Mouse (Mus musculus) CH12.LX (cell line): ENCODE measurements around the gene Igsf10. TPM values are rescaled to one million over a fixed set of nuclear protein-coding genes. Genes with fewer than 3 reads are reported as not detected.

Experiments
- DNase-seq: peaks from one replicate; pipeline ENCODE4 v3.0.0-alpha.2; 2013; ENCODE audit errors: extremely low read depth
- H3K27ac ChIP-seq: 2 replicates; pipeline ENCODE4 v1.5.1; 2012; ENCODE audit warnings: low read depth, mild to moderate bottlenecking, control low read depth, moderate library complexity; ENCODE audit not compliant: insufficient read depth
- H3K27me3 ChIP-seq: replicated peaks from 2 replicates; pipeline ENCODE3; 2012; ENCODE audit warnings: inconsistent platforms
- H3K36me3 ChIP-seq, 2 experiments: replicated peaks in 1 of 2; 2 replicates each; pipeline versions ENCODE3 to v1.6.1; 2012; ENCODE audit warnings: inconsistent platforms in 1 of 2, low read length in 1 of 2, mild to moderate bottlenecking in 1 of 2, mixed read lengths in 1 of 2, moderate library complexity in 1 of 2; ENCODE audit not compliant: control insufficient read depth in 1 of 2, insufficient read depth in 1 of 2
- H3K4me1 ChIP-seq, 2 experiments: 2 replicates each; pipeline ENCODE4 v1.6.1; 2012; ENCODE audit warnings: inconsistent platforms in 1 of 2, moderate library complexity in 1 of 2; ENCODE audit not compliant: insufficient read depth in 2 of 2, control insufficient read depth in 1 of 2
- H3K4me2 ChIP-seq: 2 replicates; pipeline ENCODE4 v1.6.1; 2012; ENCODE audit warnings: low read depth, mild to moderate bottlenecking, control low read depth; ENCODE audit not compliant: poor library complexity, insufficient read depth, severe bottlenecking
- H3K4me3 ChIP-seq, 3 experiments: fragments of 150-350 bp in 1 of 3; sonication (generic) in 1 of 3; replicated peaks in 1 of 3; 2 replicates each; pipeline versions ENCODE3 to v1.5.1; 2011 to 2012; ENCODE audit warnings: low read depth in 2 of 3, low read length in 2 of 3, mild to moderate bottlenecking in 2 of 3, moderate library complexity in 2 of 3, control low read depth in 1 of 3, improper control_type of control experiment in 1 of 3, inconsistent platforms in 1 of 3, mixed read lengths in 1 of 3; ENCODE audit not compliant: poor library complexity in 1 of 3
- H3K79me2 ChIP-seq: replicated peaks from 2 replicates; pipeline ENCODE4 v1.6.1; 2012; ENCODE audit warnings: mild to moderate bottlenecking, moderate library complexity; ENCODE audit not compliant: control insufficient read depth, poor library complexity, insufficient read depth, severe bottlenecking; ENCODE audit errors: extremely low read depth
- H3K9ac ChIP-seq: 2 replicates; pipeline ENCODE4 v1.6.1; 2012; ENCODE audit warnings: low read depth, mild to moderate bottlenecking, control low read depth, moderate library complexity; ENCODE audit not compliant: insufficient read depth
- H3K9me3 ChIP-seq: replicated peaks from 2 replicates; pipeline ENCODE3; 2012; ENCODE audit warnings: low read length, inconsistent platforms, mixed read lengths
- BHLHE40 ChIP-seq: IDR thresholded peaks from 2 replicates; pipeline ENCODE4 v1.6.1; 2011; ENCODE audit warnings: mild to moderate bottlenecking, low read depth, low read length, improper control_type of control experiment
- CHD2 ChIP-seq: IDR thresholded peaks from 2 replicates; pipeline ENCODE4 v1.6.1; 2011; ENCODE audit warnings: low read length, improper control_type of control experiment
- CTCF ChIP-seq, 2 experiments: IDR thresholded peaks in 1 of 2; conservative IDR thresholded peaks in 1 of 2; 2 replicates each; pipeline ENCODE4 v1.5.1; 2011 to 2012; ENCODE audit warnings: low read depth in 2 of 2, low read length in 2 of 2, improper control_type of control experiment in 1 of 2, inconsistent platforms in 1 of 2, mild to moderate bottlenecking in 1 of 2, moderate library complexity in 1 of 2
- E2F4 ChIP-seq: IDR thresholded peaks from 2 replicates; pipeline ENCODE4 v1.6.1; 2011; ENCODE audit warnings: low read depth, low read length, improper control_type of control experiment; ENCODE audit not compliant: insufficient replicate concordance
- ELF1 ChIP-seq: IDR thresholded peaks from 2 replicates; pipeline ENCODE4 v1.6.1; 2014; ENCODE audit warnings: low read depth, mild to moderate bottlenecking, inconsistent platforms, low read length, improper control_type of control experiment
- EP300 ChIP-seq: IDR thresholded peaks from 2 replicates; pipeline ENCODE4 v1.6.1; 2011; ENCODE audit warnings: low read length, improper control_type of control experiment
- JUN ChIP-seq: IDR thresholded peaks from 2 replicates; pipeline ENCODE4 v1.6.1; 2011; ENCODE audit warnings: low read depth, mild to moderate bottlenecking, low read length, improper control_type of control experiment, moderate library complexity; ENCODE audit not compliant: insufficient read depth
- MAX ChIP-seq: IDR thresholded peaks from 2 replicates; pipeline ENCODE4 v1.6.1; 2011; ENCODE audit warnings: low read length, improper control_type of control experiment
- MAZ ChIP-seq: IDR thresholded peaks from 2 replicates; pipeline ENCODE4 v1.6.1; 2012; ENCODE audit warnings: low read depth, mild to moderate bottlenecking, inconsistent platforms, low read length, improper control_type of control experiment, moderate library complexity
- MEF2A ChIP-seq: IDR thresholded peaks from 2 replicates; pipeline ENCODE4 v1.6.1; 2014; ENCODE audit warnings: low read depth, mild to moderate bottlenecking, inconsistent platforms, low read length, improper control_type of control experiment, borderline replicate concordance
- MXI1 ChIP-seq: IDR thresholded peaks from 2 replicates; pipeline ENCODE4 v1.6.1; 2011; ENCODE audit warnings: mild to moderate bottlenecking, low read depth, low read length, improper control_type of control experiment
- MYC ChIP-seq: IDR thresholded peaks from 2 replicates; pipeline ENCODE4 v1.6.1; 2011; ENCODE audit warnings: low read depth, mild to moderate bottlenecking, improper control_type of control experiment, low read length
- NELFE ChIP-seq: IDR thresholded peaks from 2 replicates; pipeline ENCODE4 v1.6.1; 2011; ENCODE audit warnings: low read depth, low read length, improper control_type of control experiment
- PAX5 ChIP-seq: IDR thresholded peaks from 2 replicates; pipeline ENCODE4 v1.6.1; 2012; ENCODE audit warnings: low read length, inconsistent platforms, mixed read lengths
- POLR2A ChIP-seq: IDR thresholded peaks from 2 replicates; pipeline ENCODE4 v1.6.1; 2011; ENCODE audit warnings: low read depth, mild to moderate bottlenecking, improper control_type of control experiment, low read length
- RAD21 ChIP-seq: IDR thresholded peaks from 2 replicates; pipeline ENCODE4 v1.6.1; 2011; ENCODE audit warnings: low read depth, mild to moderate bottlenecking, low read length, improper control_type of control experiment, moderate library complexity
- RCOR1 ChIP-seq: conservative IDR thresholded peaks from 2 replicates; pipeline ENCODE4 v1.6.1; 2012; ENCODE audit warnings: low read depth, mild to moderate bottlenecking, inconsistent platforms, low read length, improper control_type of control experiment
- SMC3 ChIP-seq: IDR thresholded peaks from 2 replicates; pipeline ENCODE4 v1.6.1; 2011; ENCODE audit warnings: low read depth, low read length, improper control_type of control experiment
- TBP ChIP-seq: conservative IDR thresholded peaks from 2 replicates; pipeline ENCODE4 v1.6.1; 2011; ENCODE audit warnings: low read depth, low read length, improper control_type of control experiment
- TCF12 ChIP-seq: IDR thresholded peaks from 2 replicates; pipeline ENCODE4 v1.6.1; 2014; ENCODE audit warnings: low read depth, mild to moderate bottlenecking, inconsistent platforms, low read length, improper control_type of control experiment
- UBTF ChIP-seq: IDR thresholded peaks from 2 replicates; pipeline ENCODE4 v1.6.1; 2012; ENCODE audit warnings: low read depth, mild to moderate bottlenecking, inconsistent platforms, low read length, improper control_type of control experiment, moderate library complexity
- USF1 ChIP-seq: IDR thresholded peaks from 2 replicates; pipeline ENCODE4 v1.6.1; 2014; ENCODE audit warnings: low read depth, mild to moderate bottlenecking, inconsistent platforms, low read length, improper control_type of control experiment
- USF2 ChIP-seq: conservative IDR thresholded peaks from 2 replicates; pipeline ENCODE4 v1.6.1; 2011; ENCODE audit warnings: low read depth, low read length, improper control_type of control experiment
- ZC3H11A ChIP-seq: IDR thresholded peaks from 2 replicates; pipeline ENCODE4 v1.6.1; 2012; ENCODE audit warnings: low read depth, mild to moderate bottlenecking, inconsistent platforms, low read length, improper control_type of control experiment
- dilution Hi-C: fragments of 300-500 bp; cut with MboI; formaldehyde crosslinking; loops from 2 replicates; pipeline ENCODE4 v1.14.3; 2020; ENCODE audit warnings: low sequenced_read_pairs; ENCODE audit not compliant: extremely low pct_unique_long_range_greater_than_20kb, extremely low pct_ligation_motif_present
- in situ Hi-C: fragments of 300-500 bp; cut with MboI; formaldehyde crosslinking; loops from 3 replicates; pipeline ENCODE4 v1.14.3; 2019; ENCODE audit warnings: low sequenced_read_pairs, low pct_ligation_motif_present, low pct_unique_long_range_greater_than_20kb, mixed read lengths
- polyA plus RNA-seq: library from polyadenylated mRNA; unstranded; fragments of >175 nt; gene quantifications from 2 replicates; pipeline ENCODE4 v1.2.1, GENCODE M21; 2012; ENCODE audit warnings: low read depth; ENCODE audit not compliant: insufficient read length
- total RNA-seq, 2 experiments: library from RNA; depleted of rRNA; stranded (reverse); fragments of 300-350 nt in 1 of 2; fragments of >200 nt in 1 of 2; gene quantifications; 2 replicates each; pipeline ENCODE4 v1.2.3; 2012 to 2014

Igsf10 gene
- total and polyA plus RNA-seq, 3 experiments, result not detected

GRCm38 (mm10) chr3:59351768-59352167 lies 7.6 kb upstream of the Igsf10 start:
- H3K36me3 ChIP-seq, result no peaks in the 10 kb centered on the region
- H3K27ac ChIP-seq, result no peak overlapping the region
- no peak overlapping the region for H3K9ac ChIP-seq
- H3K4me2 ChIP-seq, result no peak overlapping the region
- no peaks in the 10 kb centered on the region for H3K9me3 ChIP-seq
- H3K27me3 ChIP-seq, result no peaks in the 10 kb centered on the region
- TF ChIP-seq USF2 (no peak), POLR2A (no peak), ZC3H11A (no peak), ELF1 (no peak), USF1 (no peak)
- no peaks in the 10 kb centered on the region for H3K4me1 ChIP-seq
- DNase-seq, result no peak
- no peaks in the 10 kb centered on the region for H3K79me2 ChIP-seq
- in situ Hi-C loops (no loop called here), dilution Hi-C loops (no loop called here)
- H3K4me3 ChIP-seq, result no peak overlapping the region

- no peak overlapping the region for H3K4me3 ChIP-seq
- in situ Hi-C loops, result loop anchor here (25.0 kb wide), 1 partner anchor 394 kb away; the partner anchor contains the start of gene Gm5538
- TF ChIP-seq CTCF (conservative IDR thresholded peaks at IDR 0.05 in 1 of 2, IDR thresholded peaks at IDR 0.05 in 1 of 2; ENCODE audit: low read depth in 2 of 2, low read length in 2 of 2) (no peak), TCF12 (no peak), USF1 (no peak), MEF2A (no peak), MXI1 (no peak), CHD2 (no peak), POLR2A (no peak), ZC3H11A (no peak), UBTF (no peak), USF2 (no peak)
- no peak overlapping the region for H3K9ac ChIP-seq
- peaks cover 5 to 23% of the 10 kb centered on the region in 2 experiments for H3K4me1 ChIP-seq
- no peak overlapping the region for H3K4me2 ChIP-seq
- DNase-seq, result no peak
- no peaks in the 10 kb centered on the region for H3K9me3 ChIP-seq
- H3K27ac ChIP-seq, result no peak overlapping the region
- no peaks in the 10 kb centered on the region for H3K27me3 ChIP-seq
- no peaks in the 10 kb centered on the region for H3K36me3 ChIP-seq
- dilution Hi-C loops, result no loop called here
- H3K79me2 ChIP-seq, result no peaks in the 10 kb centered on the region
Measured at GRCm38 (mm10) chr3:59343026-59343425, 1.2 kb downstream of the Igsf10 start.

- no peaks in the 10 kb centered on the region for H3K79me2 ChIP-seq
- in situ Hi-C loops (loop anchor here (25.0 kb wide), 1 partner anchor 395 kb away; the partner anchor contains the start of gene Gm5538), dilution Hi-C loops (no loop called here)
- H3K4me3 ChIP-seq, result no peak overlapping the region
- peak overlapping the region; percentile 68; the same call in 1 of the 2 replicates for H3K4me2 ChIP-seq
- no peak overlapping the region for H3K27ac ChIP-seq
- peak; percentile 79 for DNase-seq
- no peak overlapping the region for H3K9ac ChIP-seq
- no peaks in the 10 kb centered on the region for H3K9me3 ChIP-seq
- no peaks in the 10 kb centered on the region for H3K27me3 ChIP-seq
- no peaks in the 10 kb centered on the region for H3K36me3 ChIP-seq
- H3K4me1 ChIP-seq, result peaks cover 5 to 23% of the 10 kb centered on the region in 2 experiments
- no peak for TF ChIP-seq TBP
- TF ChIP-seq CHD2, result no peak
- TF ChIP-seq RCOR1, result 0 out of 2 replicates have a peak, but pooled peaks have one; percentile 29
- no peak for TF ChIP-seq NELFE
- TF ChIP-seq PAX5, result no peak
- peak; percentile 83 for TF ChIP-seq BHLHE40
- TF ChIP-seq MEF2A, result no peak
- TF ChIP-seq UBTF, result no peak
- no peak for TF ChIP-seq SMC3
- no peak for TF ChIP-seq JUN
- no peak for TF ChIP-seq MAX
- peak; percentile 40; the same call in 1 of the 2 replicates for TF ChIP-seq EP300
- no peak for TF ChIP-seq CTCF (conservative IDR thresholded peaks at IDR 0.05 in 1 of 2, IDR thresholded peaks at IDR 0.05 in 1 of 2; ENCODE audit: low read depth in 2 of 2, low read length in 2 of 2)
- no peak for TF ChIP-seq USF2
- TF ChIP-seq E2F4, result no peak
- TF ChIP-seq MAZ, result no peak
- no peak for TF ChIP-seq RAD21
- TF ChIP-seq MYC, result no peak
Measured at GRCm38 (mm10) chr3:59341647-59342427, 2.4 kb downstream of the Igsf10 start.
